Mouse (Mus musculus): ENCODE data around the gene Plagl1. TPM values are rescaled to one million over a fixed set of nuclear protein-coding genes. Genes with fewer than 3 reads are reported as not detected.

Plagl1 gene
- polyA plus RNA-seq, 1 experiment from 2014 or later = 54.9 TPM

DNA sequence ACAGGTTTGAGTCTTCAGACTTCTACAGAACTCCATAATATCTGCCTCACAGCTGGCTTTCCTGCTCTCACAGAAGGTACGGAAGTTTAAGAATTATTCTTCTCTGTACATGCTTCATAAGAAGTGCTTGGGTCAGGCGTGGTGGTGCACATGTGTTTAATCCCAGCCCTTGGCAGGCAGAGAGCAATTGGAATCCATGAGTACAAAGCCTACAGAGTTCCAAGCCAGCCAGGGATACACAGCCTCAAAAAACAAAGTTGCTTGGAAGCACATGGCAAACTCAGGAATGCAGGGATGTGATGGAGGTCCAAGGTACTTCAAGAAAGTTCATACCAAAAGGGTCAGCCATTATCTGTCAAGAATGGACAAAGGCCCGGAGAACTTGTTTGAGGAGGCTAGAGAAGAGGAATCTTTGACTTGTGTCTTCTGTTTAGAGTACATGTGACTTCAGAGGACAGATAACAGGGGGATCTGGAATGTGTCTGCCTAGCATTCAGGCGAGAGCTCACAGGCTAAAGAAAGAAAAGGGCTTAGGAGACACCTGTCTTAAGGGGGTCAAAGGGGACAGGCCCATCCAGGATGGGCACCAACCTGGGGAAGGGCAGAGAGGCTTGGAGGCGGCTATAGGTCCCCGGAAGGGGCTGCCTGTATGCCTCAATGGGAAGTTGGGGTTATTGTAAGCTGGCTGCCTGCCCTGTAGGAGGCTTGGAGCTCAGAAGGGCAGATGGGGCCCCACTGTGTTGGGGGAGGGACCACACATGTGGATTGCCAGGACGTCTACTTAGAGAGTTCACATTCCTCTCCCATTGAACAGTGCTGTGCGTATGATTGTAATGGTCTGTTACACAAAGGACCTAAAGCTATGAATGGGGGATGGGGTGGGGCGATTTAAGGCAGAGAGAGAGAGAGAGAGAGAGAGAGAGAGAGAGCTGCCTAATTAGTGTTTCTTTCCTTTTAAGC is 56.7 kb downstream of the Plagl1 start:
- ATAC-seq (peak; percentile 88), DNase-seq (ENCODE audit: low spot score) (peak; percentile 88)
- Histone ChIP-seq H3K4me3 (ENCODE audit: low read depth, low read length) (no peak overlapping the region), H3K36me3 (ENCODE audit: control insufficient read depth, insufficient read depth, low read length) (no peaks in the 10 kb centered on the region), H3K4me1 (ENCODE audit: control insufficient read depth, insufficient read depth, low read length) (peaks cover 41% of the 10 kb centered on the region), H3K27ac (ENCODE audit: low read depth, low read length) (peak overlapping the region; percentile 40; the same call in 1 of the 2 replicates), H3K4me2 (ENCODE audit: low read length) (no peak overlapping the region), H3K9ac (ENCODE audit: low read length) (no peak overlapping the region), H3K27me3 (replicated peaks; ENCODE audit: control insufficient read depth, insufficient read depth, low read length) (no peaks in the 10 kb centered on the region), H3K9me3 (replicated peaks; ENCODE audit: control insufficient read depth, low read length) (no peaks in the 10 kb centered on the region)
- WGBS = 18% methylated on average over 9 of the region's 9 CpGs

DNA sequence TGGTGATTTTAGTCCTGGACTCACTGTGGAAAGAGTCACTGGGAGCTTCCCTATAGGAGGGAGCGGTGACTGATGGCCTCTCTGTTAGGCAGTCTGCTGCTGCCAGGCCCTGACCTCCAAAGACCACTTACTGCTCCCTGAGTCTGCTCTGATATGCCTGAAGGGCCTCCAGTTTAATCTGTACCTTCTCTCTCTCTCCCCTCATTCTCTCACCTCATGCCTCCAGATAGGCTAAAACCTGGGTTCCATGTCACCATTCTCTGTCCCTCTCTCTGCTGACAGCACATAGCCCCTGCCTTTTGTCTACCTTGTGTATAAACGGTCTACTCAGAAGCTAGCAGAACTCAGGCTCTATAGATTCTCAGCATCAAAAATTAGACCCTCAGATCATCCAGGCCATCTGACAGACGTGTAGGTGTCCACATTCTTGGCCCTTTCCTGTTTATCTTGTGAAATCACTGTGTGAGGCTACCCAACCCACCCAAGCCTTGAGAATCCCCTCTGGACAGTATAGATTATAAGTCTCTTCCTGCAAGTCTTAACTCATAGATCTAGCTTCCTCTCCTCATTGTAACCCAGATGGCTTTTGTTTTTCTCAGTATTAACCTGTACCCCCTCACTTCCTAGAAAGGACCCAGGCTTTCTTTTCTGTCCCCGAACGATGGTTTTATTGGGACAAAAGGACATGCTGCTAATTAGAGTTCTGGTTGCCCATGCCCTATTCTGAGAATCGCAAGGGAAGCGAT is 57.9 kb downstream of the Plagl1 start:
- Histone ChIP-seq H3K4me2 (ENCODE audit: low read length) (no peak overlapping the region), H3K4me3 (ENCODE audit: low read depth, low read length) (no peak overlapping the region), H3K27ac (ENCODE audit: low read depth, low read length) (peak overlapping the region; percentile 10; the same call in 1 of the 2 replicates), H3K27me3 (replicated peaks; ENCODE audit: control insufficient read depth, insufficient read depth, low read length) (no peaks in the 10 kb centered on the region), H3K4me1 (ENCODE audit: control insufficient read depth, insufficient read depth, low read length) (peaks cover 41% of the 10 kb centered on the region), H3K9me3 (replicated peaks; ENCODE audit: control insufficient read depth, low read length) (no peaks in the 10 kb centered on the region), H3K9ac (ENCODE audit: low read length) (no peak overlapping the region), H3K36me3 (ENCODE audit: control insufficient read depth, insufficient read depth, low read length) (no peaks in the 10 kb centered on the region)
- ATAC-seq (no peak), DNase-seq (ENCODE audit: low spot score) (no peak)
- WGBS = 13% methylated on average over 7 of the region's 7 CpGs

DNA sequence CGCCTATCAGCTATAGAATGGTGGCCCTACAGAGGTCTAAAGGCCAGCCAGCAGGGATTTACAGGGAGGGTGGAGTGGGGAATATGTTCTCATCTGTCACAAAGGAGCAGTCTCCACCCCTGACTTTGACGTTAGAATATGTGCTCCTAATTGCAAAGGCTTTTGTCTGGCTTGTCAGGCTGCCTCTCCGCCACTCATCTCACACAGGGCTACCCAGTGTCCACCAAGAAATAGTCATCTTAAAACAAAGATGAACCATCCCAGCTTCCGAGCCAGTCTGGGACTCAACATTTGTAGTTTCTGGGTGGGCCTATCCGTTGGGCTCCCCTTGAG is 58.4 kb downstream of the Plagl1 start:
- no peaks in the 10 kb centered on the region for H3K36me3 ChIP-seq (ENCODE audit: control insufficient read depth, insufficient read depth, low read length)
- H3K27ac ChIP-seq (ENCODE audit: low read depth, low read length) = no peak overlapping the region
- H3K9me3 ChIP-seq (replicated peaks; ENCODE audit: control insufficient read depth, low read length) = no peaks in the 10 kb centered on the region
- no peaks in the 10 kb centered on the region for H3K27me3 ChIP-seq (replicated peaks; ENCODE audit: control insufficient read depth, insufficient read depth, low read length)
- 19% methylated on average over 5 of the region's 5 CpGs for WGBS
- no peak overlapping the region for H3K4me3 ChIP-seq (ENCODE audit: low read depth, low read length)
- no peak overlapping the region for H3K9ac ChIP-seq (ENCODE audit: low read length)
- no peak for ATAC-seq
- H3K4me1 ChIP-seq (ENCODE audit: control insufficient read depth, insufficient read depth, low read length) = peaks cover 41% of the 10 kb centered on the region
- DNase-seq (ENCODE audit: low spot score) = no peak
- H3K4me2 ChIP-seq (ENCODE audit: low read length) = no peak overlapping the region

DNA sequence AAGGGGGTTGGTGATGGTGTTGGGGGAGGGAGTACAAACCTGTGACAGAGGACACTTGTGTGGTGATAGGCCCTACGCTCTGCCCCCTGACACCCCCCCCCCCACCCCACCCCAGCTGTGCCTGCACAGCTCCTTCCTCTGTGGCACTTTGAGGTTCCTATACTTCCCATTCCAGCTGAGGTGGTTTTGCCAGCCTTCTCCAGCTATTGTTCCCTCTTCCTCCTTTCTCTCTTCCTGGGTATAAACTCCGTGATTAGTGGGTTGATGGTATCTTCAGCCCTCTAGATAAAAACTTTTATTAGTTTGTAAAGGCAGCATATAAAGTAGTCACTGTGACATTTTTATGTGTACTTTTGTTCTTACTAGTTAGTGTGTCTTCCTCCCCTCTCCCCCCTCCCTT is 59.0 kb downstream of the Plagl1 start:
- no peaks in the 10 kb centered on the region for H3K27me3 ChIP-seq (replicated peaks; ENCODE audit: control insufficient read depth, insufficient read depth, low read length)
- H3K4me3 ChIP-seq (ENCODE audit: low read depth, low read length) = no peak overlapping the region
- no peak overlapping the region for H3K4me2 ChIP-seq (ENCODE audit: low read length)
- H3K9me3 ChIP-seq (replicated peaks; ENCODE audit: control insufficient read depth, low read length) = no peaks in the 10 kb centered on the region
- no peak for ATAC-seq
- H3K4me1 ChIP-seq (ENCODE audit: control insufficient read depth, insufficient read depth, low read length) = peaks cover 40% of the 10 kb centered on the region
- H3K9ac ChIP-seq (ENCODE audit: low read length) = no peak overlapping the region
- no peaks in the 10 kb centered on the region for H3K36me3 ChIP-seq (ENCODE audit: control insufficient read depth, insufficient read depth, low read length)
- H3K27ac ChIP-seq (ENCODE audit: low read depth, low read length) = no peak overlapping the region
- 52% methylated on average over 2 of the region's 2 CpGs for WGBS
- DNase-seq (ENCODE audit: low spot score) = no peak

DNA sequence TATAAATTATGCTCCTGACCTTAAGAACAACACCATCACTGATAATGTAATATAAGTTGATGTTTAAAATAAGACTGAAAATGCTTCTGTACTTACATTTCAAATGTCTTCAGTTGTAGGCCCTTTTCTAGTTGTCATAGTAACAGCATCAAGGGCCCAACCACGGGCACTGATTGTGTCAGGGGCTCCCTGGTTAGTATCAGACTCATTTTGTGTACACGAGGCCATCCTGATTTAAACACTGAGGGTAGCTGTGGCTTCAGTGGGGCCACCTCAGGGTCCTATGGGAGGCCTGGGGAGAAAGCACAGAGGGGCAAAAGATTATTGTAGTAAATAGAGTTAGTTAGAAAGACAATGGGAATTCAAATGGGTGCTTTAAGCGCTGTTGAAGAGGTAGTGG is 65.5 kb downstream of the Plagl1 start:
- Histone ChIP-seq H3K27ac (ENCODE audit: low read depth, low read length) (no peak overlapping the region), H3K36me3 (ENCODE audit: control insufficient read depth, insufficient read depth, low read length) (peaks cover 12% of the 10 kb centered on the region), H3K27me3 (replicated peaks; ENCODE audit: control insufficient read depth, insufficient read depth, low read length) (no peaks in the 10 kb centered on the region), H3K4me1 (ENCODE audit: control insufficient read depth, insufficient read depth, low read length) (no peaks in the 10 kb centered on the region), H3K9me3 (replicated peaks; ENCODE audit: control insufficient read depth, low read length) (no peaks in the 10 kb centered on the region), H3K9ac (ENCODE audit: low read length) (no peak overlapping the region), H3K4me3 (ENCODE audit: low read depth, low read length) (no peak overlapping the region), H3K4me2 (ENCODE audit: low read length) (no peak overlapping the region)
- ATAC-seq = no peak
- WGBS = 56% methylated on average over 3 of the region's 3 CpGs
- no peak for DNase-seq (ENCODE audit: low spot score)

DNA sequence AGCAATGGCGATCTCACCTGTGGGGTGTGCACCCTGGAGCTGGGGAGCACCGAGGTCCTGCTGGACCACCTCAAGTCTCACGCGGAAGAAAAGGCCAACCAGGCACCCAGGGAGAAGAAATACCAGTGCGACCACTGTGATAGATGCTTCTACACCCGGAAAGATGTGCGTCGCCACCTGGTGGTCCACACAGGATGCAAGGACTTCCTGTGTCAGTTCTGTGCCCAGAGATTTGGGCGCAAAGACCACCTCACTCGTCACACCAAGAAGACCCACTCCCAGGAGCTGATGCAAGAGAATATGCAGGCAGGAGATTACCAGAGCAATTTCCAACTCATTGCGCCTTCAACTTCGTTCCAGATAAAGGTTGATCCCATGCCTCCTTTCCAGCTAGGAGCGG is 67.0 kb downstream of the Plagl1 start:
- no peaks in the 10 kb centered on the region for H3K9me3 ChIP-seq (replicated peaks; ENCODE audit: control insufficient read depth, low read length)
- DNase-seq (ENCODE audit: low spot score) = no peak
- no peaks in the 10 kb centered on the region for H3K27me3 ChIP-seq (replicated peaks; ENCODE audit: control insufficient read depth, insufficient read depth, low read length)
- H3K4me1 ChIP-seq (ENCODE audit: control insufficient read depth, insufficient read depth, low read length) = no peaks in the 10 kb centered on the region
- no peak overlapping the region for H3K9ac ChIP-seq (ENCODE audit: low read length)
- no peak for ATAC-seq
- H3K27ac ChIP-seq (ENCODE audit: low read depth, low read length) = no peak overlapping the region
- no peak overlapping the region for H3K4me3 ChIP-seq (ENCODE audit: low read depth, low read length)
- peaks cover 12% of the 10 kb centered on the region for H3K36me3 ChIP-seq (ENCODE audit: control insufficient read depth, insufficient read depth, low read length)
- H3K4me2 ChIP-seq (ENCODE audit: low read length) = no peak overlapping the region
- WGBS = 77% methylated on average over 13 of the region's 13 CpGs

DNA sequence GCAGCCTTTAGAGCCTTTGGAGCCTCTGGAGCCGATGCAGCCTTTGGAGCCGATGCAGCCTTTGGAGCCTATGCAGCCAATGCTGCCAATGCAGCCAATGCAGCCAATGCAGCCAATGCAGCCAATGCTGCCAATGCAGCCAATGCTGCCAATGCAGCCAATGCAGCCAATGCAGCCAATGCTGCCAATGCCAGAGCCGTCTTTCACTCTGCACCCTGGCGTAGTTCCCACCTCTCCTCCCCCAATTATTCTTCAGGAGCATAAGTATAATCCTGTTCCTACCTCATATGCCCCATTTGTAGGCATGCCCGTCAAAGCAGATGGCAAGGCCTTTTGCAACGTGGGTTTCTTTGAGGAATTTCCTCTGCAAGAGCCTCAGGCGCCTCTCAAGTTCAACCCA is 67.6 kb downstream of the Plagl1 start:
- H3K4me2 ChIP-seq (ENCODE audit: low read length) = no peak overlapping the region
- H3K27me3 ChIP-seq (replicated peaks; ENCODE audit: control insufficient read depth, insufficient read depth, low read length) = no peaks in the 10 kb centered on the region
- WGBS = 72% methylated on average over 7 of the region's 7 CpGs
- DNase-seq (ENCODE audit: low spot score) = no peak
- H3K9me3 ChIP-seq (replicated peaks; ENCODE audit: control insufficient read depth, low read length) = no peaks in the 10 kb centered on the region
- H3K4me1 ChIP-seq (ENCODE audit: control insufficient read depth, insufficient read depth, low read length) = no peaks in the 10 kb centered on the region
- H3K4me3 ChIP-seq (ENCODE audit: low read depth, low read length) = no peak overlapping the region
- no peak for ATAC-seq
- H3K9ac ChIP-seq (ENCODE audit: low read length) = no peak overlapping the region
- peaks cover 12% of the 10 kb centered on the region for H3K36me3 ChIP-seq (ENCODE audit: control insufficient read depth, insufficient read depth, low read length)
- H3K27ac ChIP-seq (ENCODE audit: low read depth, low read length) = no peak overlapping the region

DNA sequence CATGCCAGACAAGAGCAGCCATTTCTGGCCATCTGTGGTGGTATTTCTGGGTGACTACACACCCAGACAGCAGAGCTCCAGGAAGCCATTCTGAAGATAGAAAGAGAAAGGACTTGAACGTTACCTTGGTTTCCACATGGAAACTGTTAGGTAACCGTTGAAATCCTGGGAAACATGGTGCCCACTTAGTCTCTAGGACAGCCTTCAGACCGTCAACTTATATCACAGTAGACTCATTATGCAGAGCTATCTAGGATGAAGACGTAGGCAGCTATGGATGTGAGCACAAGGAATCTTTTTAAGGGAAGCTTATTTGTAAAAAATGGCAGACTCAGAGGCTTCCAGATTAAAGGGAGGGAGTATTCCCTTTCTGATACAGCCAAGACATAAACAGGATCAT is 73.5 kb downstream of the Plagl1 start:
- ATAC-seq = no peak
- no peak overlapping the region for H3K4me2 ChIP-seq (ENCODE audit: low read length)

DNA sequence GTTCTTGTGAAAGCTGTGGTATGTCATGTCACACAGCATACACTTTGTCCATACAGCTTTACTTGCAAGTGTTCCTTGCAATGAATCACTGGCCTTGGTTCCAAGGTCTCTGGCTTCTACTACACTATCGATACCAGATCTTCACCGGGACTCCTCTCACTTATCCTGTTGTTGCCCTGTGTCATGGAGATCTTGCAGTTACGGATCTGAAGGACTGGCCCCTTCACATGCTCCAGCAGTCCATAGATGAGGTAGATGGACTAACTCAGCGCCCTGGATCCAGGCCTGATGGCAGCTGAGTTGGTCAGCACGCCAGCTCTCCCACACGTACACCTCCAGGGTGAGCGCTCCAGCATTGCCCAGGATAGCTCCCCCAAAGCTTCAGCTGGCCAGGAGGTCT is 75.0 kb downstream of the Plagl1 start:
- 95% methylated on average over 7 of the region's 7 CpGs for WGBS
- no peaks in the 10 kb centered on the region for H3K9me3 ChIP-seq (replicated peaks; ENCODE audit: control insufficient read depth, low read length)

More for the DNA sequence above, 73.5 kb downstream of the Plagl1 start:
- no peaks in the 10 kb centered on the region for H3K4me1 ChIP-seq (ENCODE audit: control insufficient read depth, insufficient read depth, low read length)
- H3K9ac ChIP-seq (ENCODE audit: low read length) = no peak overlapping the region
- no peaks in the 10 kb centered on the region for H3K9me3 ChIP-seq (replicated peaks; ENCODE audit: control insufficient read depth, low read length)
- H3K4me3 ChIP-seq (ENCODE audit: low read depth, low read length) = no peak overlapping the region
- DNase-seq (ENCODE audit: low spot score) = no peak
- no peaks in the 10 kb centered on the region for H3K36me3 ChIP-seq (ENCODE audit: control insufficient read depth, insufficient read depth, low read length)
- no peaks in the 10 kb centered on the region for H3K27me3 ChIP-seq (replicated peaks; ENCODE audit: control insufficient read depth, insufficient read depth, low read length)
- H3K27ac ChIP-seq (ENCODE audit: low read depth, low read length) = no peak overlapping the region
- WGBS = 92% methylated on average over 4 of the region's 4 CpGs

More for the DNA sequence above, 75.0 kb downstream of the Plagl1 start:
- no peaks in the 10 kb centered on the region for H3K4me1 ChIP-seq (ENCODE audit: control insufficient read depth, insufficient read depth, low read length)
- no peak overlapping the region for H3K4me2 ChIP-seq (ENCODE audit: low read length)
- H3K9ac ChIP-seq (ENCODE audit: low read length) = no peak overlapping the region
- no peak overlapping the region for H3K27ac ChIP-seq (ENCODE audit: low read depth, low read length)
- DNase-seq (ENCODE audit: low spot score) = no peak
- no peak overlapping the region for H3K4me3 ChIP-seq (ENCODE audit: low read depth, low read length)
- no peaks in the 10 kb centered on the region for H3K27me3 ChIP-seq (replicated peaks; ENCODE audit: control insufficient read depth, insufficient read depth, low read length)
- H3K36me3 ChIP-seq (ENCODE audit: control insufficient read depth, insufficient read depth, low read length) = no peaks in the 10 kb centered on the region
- ATAC-seq = no peak

Data from forebrain, embryonic 14.5 days (tissue).